Mouse (Mus musculus): ENCODE measurements around the gene Tardbp. TPM values are rescaled to one million over a fixed set of nuclear protein-coding genes. Genes with fewer than 3 reads are reported as not detected.

Tardbp gene
- polyA plus RNA-seq, 1 experiment from 2014 or later = 450 TPM

- Histone ChIP-seq H3K27me3 (replicated peaks; ENCODE audit: low read depth, poor library complexity, severe bottlenecking) (no peaks in the 10 kb centered on the region), H3K36me3 (replicated peaks) (no peaks in the 10 kb centered on the region), H3K9me3 (no peaks in the 10 kb centered on the region), H3K4me3 (no peak overlapping the region), H3K27ac (replicated peaks) (no peak overlapping the region), H3K4me1 (peaks cover 3% of the 10 kb centered on the region; the same call in 1 of the 2 replicates)
- no peak for DNase-seq (ENCODE audit: low spot score)
- 68% methylated on average over 3 of the region's 3 CpGs for WGBS
Measured at GRCm38 (mm10) chr4:148632013-148632692, 5.3 kb upstream of the Tardbp start.

GRCm38 (mm10) chr4:148627246-148627645 is 427 bp upstream of the Tardbp start:
- 60% methylated on average over 3 of the region's 3 CpGs for WGBS
- Histone ChIP-seq H3K36me3 (replicated peaks) (peaks cover 30% of the 10 kb centered on the region), H3K27me3 (replicated peaks; ENCODE audit: low read depth, poor library complexity, severe bottlenecking) (no peaks in the 10 kb centered on the region), H3K9me3 (no peaks in the 10 kb centered on the region), H3K27ac (replicated peaks) (peak overlapping the region; percentile 98), H3K4me3 (peak overlapping the region; percentile 74), H3K4me1 (peaks cover 28% of the 10 kb centered on the region)
- DNase-seq (ENCODE audit: low spot score) = no peak

- no peaks in the 10 kb centered on the region for H3K9me3 ChIP-seq
- 1% methylated on average over 57 of the region's 57 CpGs for WGBS
- H3K4me1 ChIP-seq = peaks cover 28% of the 10 kb centered on the region
- H3K4me3 ChIP-seq = peak overlapping the region; percentile 74
- peaks cover 43% of the 10 kb centered on the region for H3K36me3 ChIP-seq (replicated peaks)
- H3K27ac ChIP-seq (replicated peaks) = peak overlapping the region; percentile 98
- no peaks in the 10 kb centered on the region for H3K27me3 ChIP-seq (replicated peaks; ENCODE audit: low read depth, poor library complexity, severe bottlenecking)
- peak; percentile 48 for DNase-seq (ENCODE audit: low spot score)
Measured at GRCm38 (mm10) chr4:148625756-148626622, 830 bp downstream of the Tardbp start.

GRCm38 (mm10) chr4:148625010-148625409 is 1.8 kb downstream of the Tardbp start:
- no peak for DNase-seq (ENCODE audit: low spot score)
- WGBS = 88% methylated on average over 10 of the region's 10 CpGs
- Histone ChIP-seq H3K36me3 (replicated peaks) (peaks cover 53% of the 10 kb centered on the region), H3K27me3 (replicated peaks; ENCODE audit: low read depth, poor library complexity, severe bottlenecking) (no peaks in the 10 kb centered on the region), H3K27ac (replicated peaks) (no peak overlapping the region), H3K4me1 (peaks cover 28% of the 10 kb centered on the region), H3K4me3 (peak overlapping the region; percentile 74), H3K9me3 (no peaks in the 10 kb centered on the region)

- no peaks in the 10 kb centered on the region for H3K27me3 ChIP-seq (replicated peaks; ENCODE audit: low read depth, poor library complexity, severe bottlenecking)
- H3K4me3 ChIP-seq = peak overlapping the region; percentile 28; the same call in 1 of the 2 replicates
- H3K27ac ChIP-seq (replicated peaks) = no peak overlapping the region
- WGBS = 91% methylated on average over 4 of the region's 4 CpGs
- H3K36me3 ChIP-seq (replicated peaks) = peaks cover 67% of the 10 kb centered on the region
- H3K4me1 ChIP-seq = peaks cover 28% of the 10 kb centered on the region
- no peaks in the 10 kb centered on the region for H3K9me3 ChIP-seq
- no peak for DNase-seq (ENCODE audit: low spot score)
Measured at GRCm38 (mm10) chr4:148623609-148624008, 3.2 kb downstream of the Tardbp start.

- no peaks in the 10 kb centered on the region for H3K9me3 ChIP-seq
- H3K27ac ChIP-seq (replicated peaks) = no peak overlapping the region
- WGBS = 93% methylated on average over 4 of the region's 4 CpGs
- H3K27me3 ChIP-seq (replicated peaks; ENCODE audit: low read depth, poor library complexity, severe bottlenecking) = no peaks in the 10 kb centered on the region
- H3K4me1 ChIP-seq = peaks cover 28% of the 10 kb centered on the region
- no peak overlapping the region for H3K4me3 ChIP-seq
- DNase-seq (ENCODE audit: low spot score) = no peak
- H3K36me3 ChIP-seq (replicated peaks) = peaks cover 78% of the 10 kb centered on the region
Measured at GRCm38 (mm10) chr4:148622485-148622884, 4.3 kb downstream of the Tardbp start.

- H3K9me3 ChIP-seq = no peaks in the 10 kb centered on the region
- no peaks in the 10 kb centered on the region for H3K27me3 ChIP-seq (replicated peaks; ENCODE audit: low read depth, poor library complexity, severe bottlenecking)
- peaks cover 96% of the 10 kb centered on the region for H3K36me3 ChIP-seq (replicated peaks)
- H3K27ac ChIP-seq (replicated peaks) = no peak overlapping the region
- H3K4me1 ChIP-seq = peaks cover 21% of the 10 kb centered on the region
- DNase-seq (ENCODE audit: low spot score) = no peak
- 97% methylated on average over 1 of the region's 1 CpGs for WGBS
- H3K4me3 ChIP-seq = no peak overlapping the region
Measured at GRCm38 (mm10) chr4:148620718-148621117, 6.1 kb downstream of the Tardbp start.

GRCm38 (mm10) chr4:148619805-148620204 is 7.0 kb downstream of the Tardbp start:
- no peak overlapping the region for H3K4me3 ChIP-seq
- H3K27me3 ChIP-seq (replicated peaks; ENCODE audit: low read depth, poor library complexity, severe bottlenecking) = no peaks in the 10 kb centered on the region
- no peaks in the 10 kb centered on the region for H3K9me3 ChIP-seq
- no peak for DNase-seq (ENCODE audit: low spot score)
- H3K27ac ChIP-seq (replicated peaks) = no peak overlapping the region
- H3K4me1 ChIP-seq = peaks cover 16% of the 10 kb centered on the region
- WGBS = 90% methylated on average over 1 of the region's 1 CpGs
- peaks cover 100% of the 10 kb centered on the region for H3K36me3 ChIP-seq (replicated peaks)

- H3K4me3 ChIP-seq = no peak overlapping the region
- peaks cover 94% of the 10 kb centered on the region for H3K36me3 ChIP-seq (replicated peaks)
- WGBS = 87% methylated on average over 9 of the region's 9 CpGs
- H3K27ac ChIP-seq (replicated peaks) = no peak overlapping the region
- H3K9me3 ChIP-seq = no peaks in the 10 kb centered on the region
- H3K27me3 ChIP-seq (replicated peaks; ENCODE audit: low read depth, poor library complexity, severe bottlenecking) = no peaks in the 10 kb centered on the region
- H3K4me1 ChIP-seq = no peaks in the 10 kb centered on the region
- DNase-seq (ENCODE audit: low spot score) = no peak
Measured at GRCm38 (mm10) chr4:148613738-148614137, 13.1 kb downstream of the Tardbp start.

GRCm38 (mm10) chr4:148612557-148612956 is 14.3 kb downstream of the Tardbp start:
- peaks cover 87% of the 10 kb centered on the region for H3K36me3 ChIP-seq (replicated peaks)
- 81% methylated on average over 4 of the region's 4 CpGs for WGBS
- H3K4me1 ChIP-seq = no peaks in the 10 kb centered on the region
- no peak for DNase-seq (ENCODE audit: low spot score)
- H3K9me3 ChIP-seq = no peaks in the 10 kb centered on the region
- H3K4me3 ChIP-seq = no peak overlapping the region
- H3K27me3 ChIP-seq (replicated peaks; ENCODE audit: low read depth, poor library complexity, severe bottlenecking) = no peaks in the 10 kb centered on the region
- H3K27ac ChIP-seq (replicated peaks) = no peak overlapping the region

GRCm38 (mm10) chr4:148610631-148611364 is 16.0 kb downstream of the Tardbp start:
- H3K4me3 ChIP-seq = no peak overlapping the region
- DNase-seq (ENCODE audit: low spot score) = no peak
- H3K27me3 ChIP-seq (replicated peaks; ENCODE audit: low read depth, poor library complexity, severe bottlenecking) = no peaks in the 10 kb centered on the region
- H3K4me1 ChIP-seq = no peaks in the 10 kb centered on the region
- H3K9me3 ChIP-seq = no peaks in the 10 kb centered on the region
- WGBS = 77% methylated on average over 5 of the region's 5 CpGs
- peaks cover 75% of the 10 kb centered on the region for H3K36me3 ChIP-seq (replicated peaks)
- H3K27ac ChIP-seq (replicated peaks) = no peak overlapping the region

GRCm38 (mm10) chr4:148609805-148610204 is 17.0 kb downstream of the Tardbp start:
- Histone ChIP-seq H3K36me3 (replicated peaks) (peaks cover 65% of the 10 kb centered on the region), H3K4me3 (no peak overlapping the region), H3K9me3 (no peaks in the 10 kb centered on the region), H3K27ac (replicated peaks) (no peak overlapping the region), H3K4me1 (no peaks in the 10 kb centered on the region), H3K27me3 (replicated peaks; ENCODE audit: low read depth, poor library complexity, severe bottlenecking) (no peaks in the 10 kb centered on the region)
- DNase-seq (ENCODE audit: low spot score) = no peak
- WGBS = 89% methylated on average over 5 of the region's 5 CpGs
